In the genomic region with DNA sequence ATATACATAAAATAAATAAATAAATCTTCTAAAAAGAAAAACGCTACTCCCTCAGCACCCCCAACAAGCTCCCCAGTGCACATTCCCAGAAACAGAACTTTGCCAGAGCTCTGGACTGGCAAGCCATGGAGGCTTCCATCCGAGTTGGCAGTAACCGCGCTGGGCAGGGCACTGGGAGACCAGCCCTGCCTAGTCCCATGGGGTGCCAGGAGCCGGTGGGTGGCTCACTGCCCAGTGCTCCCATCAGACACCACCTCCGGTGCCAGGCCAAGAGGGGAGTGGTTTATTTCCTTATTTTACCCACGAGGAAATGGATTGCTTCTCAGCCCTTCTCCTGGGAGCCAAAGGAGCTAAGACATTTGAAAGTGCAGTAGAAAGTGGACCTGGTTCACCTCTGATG, we compare ENCODE assay signal across 14 mouse cellular contexts. TPM values are rescaled to one million over a fixed set of nuclear protein-coding genes. Genes with fewer than 3 reads are reported as not detected.
DNase-seq lines count a peak whose midpoint lies in the region; ATAC-seq and TF ChIP-seq lines count a peak whose summit lies in the region.
"Had no signal": no experiment of that assay in that cellular context is flagged by ENCODE, and none has a peak within 500 bp of the region (broad histone marks: within the 10 kb centered on the region; RNA-seq: fewer than 3 reads in every experiment).

No protein-coding gene starts in this region.

- no peak overlapping the region for H3ac ChIP-seq in myocyte (ENCODE audit: control insufficient read depth, insufficient read length)

- peak; percentile 65 to 80 for DNase-seq in heart, adult 18-20 months
- no peak for DNase-seq in heart, postnatal 4 days
- peak; percentile 53 for DNase-seq in right cerebral cortex, postnatal 4 days
- no peak for DNase-seq in right cerebral cortex, postnatal 36 days (ENCODE audit: low spot score in 2 of 2)
- peak; percentile 48 to 62 for DNase-seq in cerebellum, postnatal 36 days
- no peak for DNase-seq in frontal cortex, postnatal 14 days (ENCODE audit: low spot score in 2 of 2)
- no peak for DNase-seq in forebrain, embryonic 14.5 days (ENCODE audit: low spot score)
- DNase-seq: embryo, embryonic 11 days; thymus, postnatal 14 days had no signal

- no peak for TF ChIP-seq POLR2A in myocyte (IDR thresholded peaks at IDR 0.05; ENCODE audit: insufficient read length, low read depth)

- H3K27me3 ChIP-seq in myocyte (ENCODE audit: control insufficient read depth, insufficient read depth, insufficient read length) = no peaks in the 10 kb centered on the region
- H3K27me3 ChIP-seq in forebrain, embryonic 14.5 days (replicated peaks; ENCODE audit: control insufficient read depth, insufficient read depth, low read length) = no peaks in the 10 kb centered on the region
- H3K27me3 ChIP-seq: intestine, embryonic 15.5 days had no signal

- no peak overlapping the region for H3K9ac ChIP-seq in forebrain, embryonic 14.5 days (ENCODE audit: low read length)
- H3K9ac ChIP-seq: forebrain, embryonic 12.5 days; intestine, embryonic 15.5 days had no signal

- no peaks in the 10 kb centered on the region for H3K9me3 ChIP-seq in forebrain, embryonic 14.5 days (replicated peaks; ENCODE audit: control insufficient read depth, low read length)
- H3K9me3 ChIP-seq: forebrain, embryonic 12.5 days; intestine, embryonic 15.5 days; limb, embryonic 10.5 days had no signal

- no peak overlapping the region for H3K27ac ChIP-seq in forebrain, embryonic 14.5 days (ENCODE audit: low read depth, low read length)
- H3K27ac ChIP-seq: forebrain, embryonic 12.5 days; intestine, embryonic 15.5 days; limb, embryonic 10.5 days had no signal

- no peaks in the 10 kb centered on the region for H3K79me2 ChIP-seq in myocyte (ENCODE audit: control insufficient read depth, insufficient read depth)

- no peak overlapping the region for H3K4me3 ChIP-seq in myocyte
- H3K4me3 ChIP-seq in forebrain, embryonic 14.5 days (ENCODE audit: low read depth, low read length) = no peak overlapping the region
- H3K4me3 ChIP-seq: forebrain, embryonic 12.5 days; intestine, embryonic 15.5 days; limb, embryonic 10.5 days had no signal

- H3K4me1 ChIP-seq in forebrain, embryonic 14.5 days (ENCODE audit: control insufficient read depth, insufficient read depth, low read length) = no peaks in the 10 kb centered on the region
- H3K4me1 ChIP-seq: forebrain, embryonic 12.5 days had no signal

- H3K4me2 ChIP-seq in myocyte (ENCODE audit: low read depth) = peak overlapping the region; percentile 52
- no peak overlapping the region for H3K4me2 ChIP-seq in forebrain, embryonic 14.5 days (ENCODE audit: low read length)
- H3K4me2 ChIP-seq: forebrain, embryonic 12.5 days; intestine, embryonic 15.5 days had no signal

- WGBS in forebrain, embryonic 14.5 days = 80% methylated on average over 7 of the region's 7 CpGs

- H3K36me3 ChIP-seq in myocyte (ENCODE audit: control insufficient read depth, insufficient read depth) = no peaks in the 10 kb centered on the region
- no peaks in the 10 kb centered on the region for H3K36me3 ChIP-seq in forebrain, embryonic 14.5 days (ENCODE audit: control insufficient read depth, insufficient read depth, low read length)
- H3K36me3 ChIP-seq: forebrain, embryonic 12.5 days; intestine, embryonic 15.5 days; limb, embryonic 10.5 days had no signal

- ATAC-seq in forebrain, embryonic 14.5 days = no peak
- ATAC-seq: activated CD4-positive, CD25-positive, alpha-beta regulatory T cell, adult 4 months; intestine, embryonic 15.5 days had no signal

TF ChIP-seq in myocyte, 11 proteins besides CTCF, POLR2A, EP300 and RAD21:
- no peak for TF ChIP-seq MYOG (IDR thresholded peaks at IDR 0.05; ENCODE audit: control insufficient read depth in 1 of 3, insufficient read depth in 1 of 3, insufficient read length in 2 of 3, low read depth in 2 of 3)
- no peak for TF ChIP-seq REST (IDR thresholded peaks at IDR 0.05; ENCODE audit: insufficient read depth, insufficient read length)
- TF ChIP-seq TCF12 (IDR thresholded peaks at IDR 0.05; ENCODE audit: insufficient read depth, poor library complexity, severe bottlenecking) = no peak
- no peak for TF ChIP-seq E2F4 (IDR thresholded peaks at IDR 0.05; ENCODE audit: insufficient read depth)
- no peak for TF ChIP-seq MAX (IDR thresholded peaks at IDR 0.05; ENCODE audit: low read depth)
- TF ChIP-seq TCF3 (IDR thresholded peaks at IDR 0.05; ENCODE audit: insufficient read length, low read depth) = no peak
- peak; percentile 22 for TF ChIP-seq POLR2AphosphoS2 (IDR thresholded peaks at IDR 0.05; ENCODE audit: insufficient read length, low read depth)
TF ChIP-seq in myocyte: peak in this region for 1.

RNA-seq across cellular contexts. Expression of a gene that starts 1.7 kb away (rescaled TPM):
- not detected for total RNA-seq in heart, adult 18-20 months (2021)
- total RNA-seq in heart, postnatal 4 days (2021) = not detected
- polyA plus RNA-seq in myocyte (2012; fragmentation: generic; extraction: Trizol) = 2.2 TPM
- polyA plus RNA-seq in forebrain, embryonic 14.5 days (2014; fragmentation: Nextera tagmentation; extraction: Ambion mirVana) = not detected in 2 replicates
- polyA plus RNA-seq: activated CD4-positive, CD25-positive, alpha-beta regulatory T cell, adult 4 months; forebrain, embryonic 12.5 days; limb, embryonic 10.5 days had no signal

RNA-seq across cellular contexts. Expression of a gene that starts 14.6 kb away (rescaled TPM):
- 10 to 100 TPM; 26.3 to 27.9 TPM for total RNA-seq in heart, adult 18-20 months (2021)
- total RNA-seq in heart, postnatal 4 days (2021) = 10 to 100 TPM; 55.3 to 59.9 TPM
- polyA plus RNA-seq in myocyte (2012; fragmentation: generic; extraction: Trizol) = 76.0 TPM
- 5.1 and 8.0 TPM in 2 replicates for polyA plus RNA-seq in forebrain, embryonic 14.5 days (2014; fragmentation: Nextera tagmentation; extraction: Ambion mirVana)
- polyA plus RNA-seq: activated CD4-positive, CD25-positive, alpha-beta regulatory T cell, adult 4 months had no signal

RNA-seq across cellular contexts. Expression of a gene that starts 20.0 kb away (rescaled TPM):
- total RNA-seq in heart, adult 18-20 months (2021) = 10 to 100 TPM; 40.3 to 45.2 TPM
- total RNA-seq in heart, postnatal 4 days (2021) = 10 to 100 TPM; 47.1 to 47.6 TPM
- polyA plus RNA-seq in myocyte (2012; fragmentation: generic; extraction: Trizol) = 89.3 TPM
- polyA plus RNA-seq in forebrain, embryonic 14.5 days (2014; fragmentation: Nextera tagmentation; extraction: Ambion mirVana) = 34.8 and 46.5 TPM in 2 replicates

RNA-seq across cellular contexts. Expression of a gene that starts 42.5 kb away (rescaled TPM):
- total RNA-seq in heart, adult 18-20 months (2021) = under 1 TPM; 0.10 to 0.27 TPM
- total RNA-seq in heart, postnatal 4 days (2021) = under 1 TPM in 1 of 2 experiments, not detected in 1; 0.29 TPM
- 0.04 TPM for polyA plus RNA-seq in myocyte (2012; fragmentation: generic; extraction: Trizol)
- polyA plus RNA-seq in forebrain, embryonic 14.5 days (2014; fragmentation: Nextera tagmentation; extraction: Ambion mirVana) = not detected in 2 replicates
- polyA plus RNA-seq: activated CD4-positive, CD25-positive, alpha-beta regulatory T cell, adult 4 months; forebrain, embryonic 12.5 days had no signal

RNA-seq across cellular contexts. Expression of a gene that starts 42.6 kb away (rescaled TPM):
- 1 to 10 TPM; 3.5 to 7.1 TPM for total RNA-seq in heart, adult 18-20 months (2021)
- total RNA-seq in heart, postnatal 4 days (2021) = 10 to 100 TPM in 1 of 2 experiments, 1 to 10 TPM in 1; 7.7 to 11.1 TPM
- 11.1 TPM for polyA plus RNA-seq in myocyte (2012; fragmentation: generic; extraction: Trizol)
- polyA plus RNA-seq in forebrain, embryonic 14.5 days (2014; fragmentation: Nextera tagmentation; extraction: Ambion mirVana) = 4.2 and 5.8 TPM in 2 replicates

Comparison
In these comparisons a context has a peak if more than half of its experiments do, and no peak if none do; other contexts are left out.
1. DNase-seq: peak in heart, adult 18-20 months (2 of 2), right cerebral cortex, postnatal 4 days (single experiment) and cerebellum, postnatal 36 days (2 of 2); none in heart, postnatal 4 days (single experiment), right cerebral cortex, postnatal 36 days (0 of 2), frontal cortex, postnatal 14 days (0 of 2) and forebrain, embryonic 14.5 days (single experiment).